23 mouse cellular contexts compared by ENCODE assay signal in the genomic region with DNA sequence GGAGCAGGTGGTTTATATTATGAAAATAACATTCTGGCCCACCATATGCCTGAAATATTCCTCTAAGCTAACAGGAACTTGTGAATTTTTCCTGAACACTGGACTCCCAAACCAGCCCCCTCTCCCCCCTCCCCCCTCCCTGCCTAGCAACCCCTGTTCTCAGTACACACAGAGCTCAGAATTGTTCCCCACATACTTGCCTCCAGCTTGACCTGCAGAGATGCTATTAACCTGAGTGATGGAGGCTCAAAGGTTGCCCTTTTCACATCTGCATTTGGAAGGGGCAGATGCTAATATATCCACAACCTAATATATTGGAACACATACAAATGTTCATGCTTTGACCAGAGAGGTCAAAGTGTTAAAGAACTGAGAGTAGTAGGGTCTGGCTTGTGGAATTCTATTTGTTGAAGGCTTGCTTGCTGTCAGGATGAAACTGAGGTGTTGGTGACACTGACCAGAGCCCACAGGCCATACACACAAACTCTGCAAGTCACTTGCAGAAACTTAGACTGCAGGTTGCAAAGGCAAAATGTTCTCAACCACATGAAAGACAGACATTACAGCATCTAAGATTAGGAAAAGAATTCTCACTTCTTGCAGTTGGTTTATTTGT. TPM values are rescaled to one million over a fixed set of nuclear protein-coding genes. Genes with fewer than 3 reads are reported as not detected.
DNase-seq lines count a peak whose midpoint lies in the region; ATAC-seq lines count a peak whose summit lies in the region.
"Had no signal": no experiment of that assay in that cellular context is flagged by ENCODE, and none has a peak within 500 bp of the region (broad histone marks: within the 10 kb centered on the region; RNA-seq: fewer than 3 reads in every experiment).

No protein-coding gene starts in this region.

- no peak overlapping the region for H3K4me3 ChIP-seq in heart, embryonic 15.5 days
- H3K4me3 ChIP-seq: erythroblast, embryonic 14.5 days; forebrain, embryonic 13.5 days; hindbrain, embryonic 15.5 days; liver, embryonic 13.5 days; lung, embryonic 15.5 days; midbrain, embryonic 13.5 days; myocyte had no signal

- no peaks in the 10 kb centered on the region for H3K9me3 ChIP-seq in heart, embryonic 15.5 days (replicated peaks)
- H3K9me3 ChIP-seq: forebrain, embryonic 13.5 days; hindbrain, embryonic 15.5 days; liver, embryonic 13.5 days; lung, embryonic 15.5 days; midbrain, embryonic 13.5 days had no signal

- H3K36me3 ChIP-seq in heart, embryonic 15.5 days: no peaks in the 10 kb centered on the region
- H3K36me3 ChIP-seq: hindbrain, embryonic 15.5 days; liver, embryonic 13.5 days; lung, embryonic 15.5 days; midbrain, embryonic 13.5 days had no signal

- no peak for DNase-seq in heart, adult 18-20 months
- peak; percentile 41 for DNase-seq in embryo, embryonic 11.5 days (ENCODE audit: low read depth, low spot score)
- DNase-seq in forelimb bud, embryonic 11.5 days (ENCODE audit: low read depth, low spot score): peak; percentile 95
- peak; percentile 59 for DNase-seq in mesoderm, embryonic 11.5 days (ENCODE audit: low read depth, low spot score)
- no peak for DNase-seq in ovary, postnatal 14 days (ENCODE audit: low spot score)
- no peak for DNase-seq in adrenal gland, postnatal 4 days (ENCODE audit: low spot score in 2 of 2)
- DNase-seq: adrenal gland, adult 8-10 months; cerebellum, adult 9-11 months; gastrocnemius, postnatal 25 days; heart, postnatal 10 days; kidney, postnatal 36 days; liver, embryonic 13.5 days; right cerebral cortex, postnatal 25 days; thymus, adult 2 months had no signal

- ATAC-seq in heart, embryonic 15.5 days (replicated peaks; ENCODE audit: insufficient number of reproducible peaks, insufficient read depth, low FRiP score, low read depth): 0 out of 2 replicates have a peak, but pooled peaks have one; percentile 47
- ATAC-seq: forebrain, embryonic 13.5 days; intestine, embryonic 16.5 days; midbrain, embryonic 13.5 days had no signal

- 0 out of 2 replicates have a peak overlapping the region, but pooled peaks have one; percentile 9 for H3K27ac ChIP-seq in heart, embryonic 15.5 days
- H3K27ac ChIP-seq: forebrain, embryonic 13.5 days; hindbrain, embryonic 15.5 days; liver, embryonic 13.5 days; lung, embryonic 15.5 days; macrophage; midbrain, embryonic 13.5 days had no signal

- no peak overlapping the region for H3K9ac ChIP-seq in heart, embryonic 15.5 days
- H3K9ac ChIP-seq: forebrain, embryonic 13.5 days; hindbrain, embryonic 15.5 days; liver, embryonic 13.5 days; lung, embryonic 15.5 days; midbrain, embryonic 13.5 days had no signal

- no peaks in the 10 kb centered on the region for H3K27me3 ChIP-seq in heart, embryonic 15.5 days
- H3K27me3 ChIP-seq: forebrain, embryonic 13.5 days; hindbrain, embryonic 15.5 days; liver, embryonic 13.5 days; lung, embryonic 15.5 days; midbrain, embryonic 13.5 days had no signal

- H3K4me1 ChIP-seq in heart, embryonic 15.5 days (replicated peaks): 0 out of 2 replicates have a peak, but pooled peaks cover 3% of the 10 kb centered on the region
- H3K4me1 ChIP-seq: hindbrain, embryonic 15.5 days; liver, embryonic 13.5 days; lung, embryonic 15.5 days had no signal

- H3K4me2 ChIP-seq in heart, embryonic 15.5 days: no peak overlapping the region
- H3K4me2 ChIP-seq: forebrain, embryonic 13.5 days; hindbrain, embryonic 15.5 days; liver, embryonic 13.5 days; lung, embryonic 15.5 days; midbrain, embryonic 13.5 days had no signal

RNA-seq across cellular contexts. Expression of a gene that starts 36.2 kb away (rescaled TPM):
- 3.2 and 3.3 TPM in 2 replicates for polyA plus RNA-seq in heart, embryonic 15.5 days (2015; fragmentation: Nextera tagmentation; extraction: Ambion mirVana)
- total RNA-seq in heart, adult 18-20 months (2021): 1 to 10 TPM; 6.8 to 6.9 TPM
- total RNA-seq in adrenal gland, postnatal 4 days (2021): 10 to 100 TPM; 15.2 to 16.0 TPM
- polyA plus RNA-seq: erythroblast, embryonic 14.5 days had no signal

Comparison
In these comparisons a context has a peak if more than half of its experiments do, and no peak if none do; other contexts are left out.
1. DNase-seq: peak in embryo, embryonic 11.5 days (single experiment), forelimb bud, embryonic 11.5 days (single experiment) and mesoderm, embryonic 11.5 days (single experiment); none in heart, adult 18-20 months (0 of 2), ovary, postnatal 14 days (single experiment) and adrenal gland, postnatal 4 days (0 of 2).